Mouse (Mus musculus) heart, postnatal 0 days (tissue): ENCODE measurements at regions not wholly inside any gene's neighbourhood (a gene's known extent, or its start where the extent isn't known, plus 50 kb on each side); places are given as distances from the start of the nearest gene placed in this dataset.

Experiments
- CTCF ChIP-seq: IDR thresholded peaks from 2 replicates; pipeline ENCODE4 v1.5.1; 2016; ENCODE audit warnings: antibody characterized with exemption, control low read depth, low read depth
- EP300 ChIP-seq: IDR thresholded peaks from 2 replicates; pipeline ENCODE4 v1.6.1; 2016; ENCODE audit warnings: antibody characterized with exemption, low read depth

DNA sequence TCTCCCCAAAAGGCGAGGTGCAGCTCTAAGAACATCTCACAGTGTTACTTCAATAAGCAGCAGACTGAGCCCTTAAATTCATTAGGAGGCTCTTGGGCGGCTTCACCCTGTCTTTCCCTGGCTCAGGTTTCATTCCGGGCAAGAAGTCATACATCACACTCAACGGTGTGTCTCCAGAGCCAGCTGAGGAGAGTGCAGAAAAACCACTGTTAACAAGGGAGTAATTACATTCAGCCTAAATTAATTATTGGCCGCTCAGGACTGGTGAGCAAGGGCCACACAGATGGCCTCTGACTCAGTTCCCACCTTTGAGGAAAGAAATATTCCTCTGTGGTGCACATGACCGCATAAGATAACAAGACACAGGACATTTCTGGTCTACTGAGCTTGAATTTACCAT, 168.3 kb downstream of the Tbx18 start:
- TF ChIP-seq CTCF, result no peak
- no peak for TF ChIP-seq EP300
